Mouse (Mus musculus): ENCODE measurements around the gene Eef1a2. TPM values are rescaled to one million over a fixed set of nuclear protein-coding genes. Genes with fewer than 3 reads are reported as not detected.

Eef1a2 gene
- polyA plus RNA-seq, 1 experiment from 2014 or later, result not detected

DNA sequence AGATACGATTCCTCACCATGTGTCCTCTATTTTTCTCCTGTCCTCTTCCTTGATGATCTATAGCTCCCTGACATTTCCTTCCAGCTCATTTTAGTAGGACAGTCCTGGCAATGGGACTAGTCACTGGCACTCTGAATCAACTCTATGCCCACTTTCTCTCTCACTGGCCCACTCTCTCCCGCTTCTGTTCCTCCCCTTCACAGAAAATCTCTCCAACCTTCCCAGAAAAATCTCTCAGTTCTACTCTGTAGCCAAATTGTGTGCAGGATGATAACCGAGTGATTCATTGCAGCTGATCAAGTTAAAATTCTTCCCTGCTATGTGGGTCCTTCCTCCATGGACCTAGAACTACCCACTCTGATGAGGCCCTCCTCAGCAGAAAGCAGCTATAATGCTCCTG is 17.8 kb upstream of the Eef1a2 start:
- WGBS (ENCODE audit: insufficient replicate concordance), result 69% methylated on average over 3 of the region's 3 CpGs
- Histone ChIP-seq H3K27me3 (ENCODE audit: control insufficient read depth, insufficient read depth, low read depth, low read length) (no peaks in the 10 kb centered on the region), H3K4me2 (ENCODE audit: low read depth, low read length) (no peak overlapping the region), H3K36me3 (ENCODE audit: control insufficient read depth, insufficient read depth) (no peaks in the 10 kb centered on the region), H3K9me3 (replicated peaks; ENCODE audit: control insufficient read depth, low read length) (no peaks in the 10 kb centered on the region), H3K27ac (ENCODE audit: low read length) (no peak overlapping the region), H3K4me3 (ENCODE audit: low read depth, low read length) (no peak overlapping the region), H3K9ac (ENCODE audit: low read depth, low read length) (no peak overlapping the region), H3K4me1 (ENCODE audit: control insufficient read depth, low read depth, low read length) (no peaks in the 10 kb centered on the region)
- no peak for ATAC-seq (ENCODE audit: low read depth)

DNA sequence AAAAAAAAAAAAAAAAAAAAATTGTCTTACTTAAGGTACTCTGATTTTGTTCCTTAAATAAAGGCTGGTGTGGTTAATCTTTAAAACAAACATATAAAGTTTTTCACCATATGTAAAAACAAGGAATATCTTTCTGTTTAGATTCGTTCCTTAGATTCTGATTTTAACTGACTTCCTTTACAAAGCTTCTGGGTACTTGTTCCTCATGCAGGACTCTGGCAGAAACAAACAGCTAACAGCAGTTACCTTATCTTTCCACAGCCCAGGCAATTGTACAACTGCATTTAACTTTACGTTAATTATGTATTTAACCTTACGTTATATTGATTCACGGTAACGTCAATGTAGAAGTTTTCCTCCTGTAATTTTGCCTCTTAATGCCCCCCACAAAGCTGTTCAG is 9.7 kb upstream of the Eef1a2 start:
- no peak overlapping the region for H3K4me3 ChIP-seq (ENCODE audit: low read depth, low read length)
- no peak overlapping the region for H3K4me2 ChIP-seq (ENCODE audit: low read depth, low read length)
- WGBS (ENCODE audit: insufficient replicate concordance), result 69% methylated on average over 5 of the region's 5 CpGs
- no peak overlapping the region for H3K27ac ChIP-seq (ENCODE audit: low read length)
- H3K4me1 ChIP-seq (ENCODE audit: control insufficient read depth, low read depth, low read length), result no peaks in the 10 kb centered on the region
- H3K36me3 ChIP-seq (ENCODE audit: control insufficient read depth, insufficient read depth), result no peaks in the 10 kb centered on the region
- ATAC-seq (ENCODE audit: low read depth), result no peak
- H3K9ac ChIP-seq (ENCODE audit: low read depth, low read length), result no peak overlapping the region
- no peaks in the 10 kb centered on the region for H3K9me3 ChIP-seq (replicated peaks; ENCODE audit: control insufficient read depth, low read length)
- H3K27me3 ChIP-seq (ENCODE audit: control insufficient read depth, insufficient read depth, low read depth, low read length), result no peaks in the 10 kb centered on the region

DNA sequence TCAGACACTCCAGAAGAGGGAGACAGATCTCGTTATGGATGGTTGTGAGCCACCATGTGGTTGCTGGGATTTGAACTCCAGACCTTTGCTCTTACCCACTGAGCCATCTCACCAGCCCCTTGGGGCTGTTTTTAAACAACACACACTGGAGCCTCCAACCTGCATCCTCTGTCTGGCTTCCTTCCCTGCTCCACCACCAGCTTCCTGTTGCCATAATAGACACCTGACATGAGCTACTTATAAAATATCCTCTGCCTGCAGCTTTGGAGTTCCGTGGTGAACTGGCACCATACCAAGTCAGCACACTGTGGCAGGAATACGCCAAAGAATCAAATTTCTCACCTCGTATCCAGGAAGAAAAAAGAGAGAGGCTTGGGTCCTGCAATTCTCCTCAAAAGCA is 4.0 kb upstream of the Eef1a2 start:
- H3K4me2 ChIP-seq (ENCODE audit: low read depth, low read length), result no peak overlapping the region
- peaks cover 20% of the 10 kb centered on the region for H3K27me3 ChIP-seq (ENCODE audit: control insufficient read depth, insufficient read depth, low read depth, low read length)
- no peaks in the 10 kb centered on the region for H3K36me3 ChIP-seq (ENCODE audit: control insufficient read depth, insufficient read depth)
- H3K9ac ChIP-seq (ENCODE audit: low read depth, low read length), result no peak overlapping the region
- WGBS (ENCODE audit: insufficient replicate concordance), result 42% methylated on average over 4 of the region's 4 CpGs
- no peak overlapping the region for H3K4me3 ChIP-seq (ENCODE audit: low read depth, low read length)
- no peak for ATAC-seq (ENCODE audit: low read depth)
- no peaks in the 10 kb centered on the region for H3K9me3 ChIP-seq (replicated peaks; ENCODE audit: control insufficient read depth, low read length)
- H3K4me1 ChIP-seq (ENCODE audit: control insufficient read depth, low read depth, low read length), result no peaks in the 10 kb centered on the region
- no peak overlapping the region for H3K27ac ChIP-seq (ENCODE audit: low read length)

DNA sequence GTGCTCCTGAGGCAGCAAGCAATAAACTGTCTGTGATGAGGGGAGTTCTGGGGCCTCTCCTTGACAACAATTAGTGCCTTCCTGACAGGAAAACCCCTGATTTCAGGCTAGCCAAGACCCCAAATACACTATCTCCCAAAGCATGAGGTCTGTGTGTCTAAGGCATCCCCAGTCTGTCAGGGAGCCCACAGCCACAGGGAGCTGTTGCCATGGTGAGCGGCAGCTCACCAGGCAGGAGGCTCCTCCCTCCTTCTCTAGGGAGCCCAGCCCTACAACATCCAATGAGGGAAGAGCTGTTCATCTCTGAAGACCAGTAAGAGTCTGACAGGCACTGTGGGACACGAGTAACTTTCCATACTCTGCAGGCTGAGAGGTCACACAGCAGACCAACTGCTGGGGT is 3.0 kb upstream of the Eef1a2 start:
- H3K27ac ChIP-seq (ENCODE audit: low read length), result no peak overlapping the region
- H3K4me1 ChIP-seq (ENCODE audit: control insufficient read depth, low read depth, low read length), result no peaks in the 10 kb centered on the region
- WGBS (ENCODE audit: insufficient replicate concordance), result 2% methylated on average over 2 of the region's 2 CpGs
- no peak overlapping the region for H3K4me3 ChIP-seq (ENCODE audit: low read depth, low read length)
- H3K36me3 ChIP-seq (ENCODE audit: control insufficient read depth, insufficient read depth), result no peaks in the 10 kb centered on the region
- H3K9ac ChIP-seq (ENCODE audit: low read depth, low read length), result no peak overlapping the region
- H3K9me3 ChIP-seq (replicated peaks; ENCODE audit: control insufficient read depth, low read length), result no peaks in the 10 kb centered on the region
- no peak overlapping the region for H3K4me2 ChIP-seq (ENCODE audit: low read depth, low read length)
- peaks cover 21% of the 10 kb centered on the region for H3K27me3 ChIP-seq (ENCODE audit: control insufficient read depth, insufficient read depth, low read depth, low read length)
- peak; percentile 24; the same call in 1 of the 2 replicates for ATAC-seq (ENCODE audit: low read depth)

DNA sequence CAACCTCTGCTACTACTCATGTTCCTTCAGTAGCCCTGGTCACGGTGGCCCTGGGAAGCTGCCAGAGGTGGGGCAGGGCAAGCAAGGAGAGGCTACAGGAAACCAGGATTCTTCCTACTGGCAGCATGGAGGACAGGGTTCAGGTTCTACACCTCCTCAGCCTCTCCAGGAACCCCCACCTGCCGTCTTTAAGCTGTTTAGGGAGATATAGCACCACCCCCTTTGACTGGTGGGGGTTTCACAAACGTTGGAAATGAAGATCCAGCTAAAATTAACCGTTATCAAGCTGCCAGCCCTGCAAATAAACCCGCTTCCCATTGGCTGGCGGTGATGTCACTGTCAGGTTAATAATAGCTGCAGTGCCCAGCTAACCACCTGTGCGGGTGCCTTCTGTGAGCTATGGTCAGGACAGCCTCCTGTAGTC is 2.3 kb upstream of the Eef1a2 start:
- no peaks in the 10 kb centered on the region for H3K36me3 ChIP-seq (ENCODE audit: control insufficient read depth, insufficient read depth)
- H3K27me3 ChIP-seq (ENCODE audit: control insufficient read depth, insufficient read depth, low read depth, low read length), result peaks cover 21% of the 10 kb centered on the region
- H3K27ac ChIP-seq (ENCODE audit: low read length), result no peak overlapping the region
- H3K4me1 ChIP-seq (ENCODE audit: control insufficient read depth, low read depth, low read length), result no peaks in the 10 kb centered on the region
- no peak overlapping the region for H3K4me2 ChIP-seq (ENCODE audit: low read depth, low read length)
- H3K9ac ChIP-seq (ENCODE audit: low read depth, low read length), result no peak overlapping the region
- H3K4me3 ChIP-seq (ENCODE audit: low read depth, low read length), result no peak overlapping the region
- 38% methylated on average over 7 of the region's 7 CpGs for WGBS (ENCODE audit: insufficient replicate concordance)
- no peak for ATAC-seq (ENCODE audit: low read depth)
- no peaks in the 10 kb centered on the region for H3K9me3 ChIP-seq (replicated peaks; ENCODE audit: control insufficient read depth, low read length)

DNA sequence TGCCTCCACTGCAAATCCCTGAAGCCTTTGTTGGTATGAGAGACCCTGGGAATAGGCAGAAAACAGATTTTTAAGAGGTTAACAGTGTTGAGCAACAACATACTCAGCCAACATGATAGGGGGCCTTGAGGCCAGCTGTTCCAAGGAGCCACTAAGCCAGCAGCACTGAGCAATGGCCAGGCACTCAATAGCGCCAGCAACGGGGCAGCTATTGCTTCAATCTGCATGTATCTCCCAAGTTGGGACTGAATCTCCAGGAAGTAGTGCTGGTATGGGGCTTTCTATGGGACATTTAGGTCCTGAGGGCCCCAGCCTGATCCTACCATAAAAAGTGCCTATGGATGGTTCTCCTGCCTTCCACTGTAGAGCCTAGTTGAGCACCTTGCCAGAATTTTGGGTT is 1.7 kb upstream of the Eef1a2 start:
- Histone ChIP-seq H3K4me2 (ENCODE audit: low read depth, low read length) (no peak overlapping the region), H3K4me3 (ENCODE audit: low read depth, low read length) (no peak overlapping the region), H3K27ac (ENCODE audit: low read length) (no peak overlapping the region), H3K27me3 (ENCODE audit: control insufficient read depth, insufficient read depth, low read depth, low read length) (peaks cover 21% of the 10 kb centered on the region), H3K9me3 (replicated peaks; ENCODE audit: control insufficient read depth, low read length) (no peaks in the 10 kb centered on the region), H3K9ac (ENCODE audit: low read depth, low read length) (no peak overlapping the region), H3K36me3 (ENCODE audit: control insufficient read depth, insufficient read depth) (no peaks in the 10 kb centered on the region), H3K4me1 (ENCODE audit: control insufficient read depth, low read depth, low read length) (no peaks in the 10 kb centered on the region)
- no peak for ATAC-seq (ENCODE audit: low read depth)
- 86% methylated on average over 2 of the region's 2 CpGs for WGBS (ENCODE audit: insufficient replicate concordance)

DNA sequence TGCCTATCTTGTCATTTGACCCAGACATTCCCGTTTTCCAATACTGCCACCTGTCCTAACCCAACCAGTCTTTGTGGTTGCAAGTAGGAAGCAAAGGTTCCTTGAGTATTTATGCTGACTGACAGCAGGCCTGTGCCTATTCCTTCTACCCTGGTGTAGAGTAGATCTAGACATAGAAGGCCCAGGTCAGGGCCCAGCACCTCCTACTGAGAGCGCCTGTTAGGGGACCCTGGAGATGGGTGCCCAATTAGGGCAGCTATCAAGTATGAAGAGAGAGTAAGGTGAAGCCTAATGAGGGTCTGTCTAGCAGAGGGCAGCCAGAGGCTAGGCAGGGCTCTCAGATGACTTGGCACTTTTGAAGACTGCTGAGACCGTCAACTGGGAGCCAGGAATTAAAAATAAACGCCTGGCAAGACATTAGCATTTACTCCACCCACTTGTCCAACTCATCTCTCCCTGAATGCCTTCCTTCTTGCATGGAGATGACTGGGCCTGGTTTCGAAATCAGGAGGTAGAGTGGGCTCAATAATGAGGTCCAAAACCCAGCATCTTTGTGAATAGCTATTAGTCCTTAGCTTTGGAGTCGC is 995 bp upstream of the Eef1a2 start:
- H3K27ac ChIP-seq (ENCODE audit: low read length), result no peak overlapping the region
- H3K4me2 ChIP-seq (ENCODE audit: low read depth, low read length), result no peak overlapping the region
- no peak overlapping the region for H3K4me3 ChIP-seq (ENCODE audit: low read depth, low read length)
- no peak for ATAC-seq (ENCODE audit: low read depth)
- H3K4me1 ChIP-seq (ENCODE audit: control insufficient read depth, low read depth, low read length), result no peaks in the 10 kb centered on the region
- H3K36me3 ChIP-seq (ENCODE audit: control insufficient read depth, insufficient read depth), result no peaks in the 10 kb centered on the region
- peaks cover 21% of the 10 kb centered on the region for H3K27me3 ChIP-seq (ENCODE audit: control insufficient read depth, insufficient read depth, low read depth, low read length)
- H3K9me3 ChIP-seq (replicated peaks; ENCODE audit: control insufficient read depth, low read length), result no peaks in the 10 kb centered on the region
- WGBS (ENCODE audit: insufficient replicate concordance), result 43% methylated on average over 6 of the region's 6 CpGs
- H3K9ac ChIP-seq (ENCODE audit: low read depth, low read length), result no peak overlapping the region

DNA sequence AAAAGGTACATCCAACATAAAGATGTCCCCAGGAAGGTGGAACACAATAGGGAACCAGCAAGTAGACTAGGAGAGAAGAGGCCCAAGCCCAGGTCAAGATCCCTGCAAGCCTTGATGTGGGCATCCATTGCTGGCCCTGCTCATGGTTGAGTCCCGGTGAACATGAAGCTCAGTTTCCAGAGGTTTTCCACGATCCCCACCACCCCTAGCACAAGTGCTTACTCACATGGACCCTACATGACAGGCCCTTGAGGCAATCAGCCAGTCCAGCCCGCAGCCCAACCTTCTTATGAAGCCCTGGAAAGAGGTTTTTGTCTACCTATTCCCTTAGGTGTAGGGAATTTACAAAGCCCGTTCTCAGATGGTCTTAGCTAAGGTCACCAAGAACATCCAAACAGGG is 366 bp upstream of the Eef1a2 start:
- H3K9me3 ChIP-seq (replicated peaks; ENCODE audit: control insufficient read depth, low read length), result no peaks in the 10 kb centered on the region
- no peaks in the 10 kb centered on the region for H3K36me3 ChIP-seq (ENCODE audit: control insufficient read depth, insufficient read depth)
- H3K4me1 ChIP-seq (ENCODE audit: control insufficient read depth, low read depth, low read length), result no peaks in the 10 kb centered on the region
- no peak overlapping the region for H3K4me3 ChIP-seq (ENCODE audit: low read depth, low read length)
- H3K9ac ChIP-seq (ENCODE audit: low read depth, low read length), result no peak overlapping the region
- no peak overlapping the region for H3K4me2 ChIP-seq (ENCODE audit: low read depth, low read length)
- no peak for ATAC-seq (ENCODE audit: low read depth)
- 55% methylated on average over 4 of the region's 4 CpGs for WGBS (ENCODE audit: insufficient replicate concordance)
- H3K27ac ChIP-seq (ENCODE audit: low read length), result no peak overlapping the region
- peaks cover 21% of the 10 kb centered on the region for H3K27me3 ChIP-seq (ENCODE audit: control insufficient read depth, insufficient read depth, low read depth, low read length)

DNA sequence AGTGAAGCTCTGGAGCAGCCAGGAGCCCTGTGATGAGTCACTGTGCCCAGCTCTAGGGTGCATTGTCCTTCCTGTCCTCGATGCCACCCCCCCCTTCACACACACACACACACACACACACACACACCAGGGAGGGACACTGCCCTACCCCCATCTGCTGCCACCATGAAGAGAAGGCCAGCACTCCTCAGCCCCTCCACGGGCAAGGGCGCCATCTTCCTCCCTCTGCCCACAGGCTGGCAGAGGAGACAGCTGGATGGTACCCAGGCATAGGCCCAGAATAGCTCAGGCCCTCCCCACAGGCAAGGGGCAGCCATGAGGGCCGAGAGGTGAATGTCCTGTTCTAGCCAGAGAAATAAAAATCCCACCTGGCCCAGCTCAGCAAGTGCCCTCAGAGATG is 1.0 kb downstream of the Eef1a2 start:
- Histone ChIP-seq H3K9me3 (replicated peaks; ENCODE audit: control insufficient read depth, low read length) (no peaks in the 10 kb centered on the region), H3K4me3 (ENCODE audit: low read depth, low read length) (no peak overlapping the region), H3K4me1 (ENCODE audit: control insufficient read depth, low read depth, low read length) (no peaks in the 10 kb centered on the region), H3K4me2 (ENCODE audit: low read depth, low read length) (no peak overlapping the region), H3K27ac (ENCODE audit: low read length) (no peak overlapping the region), H3K36me3 (ENCODE audit: control insufficient read depth, insufficient read depth) (no peaks in the 10 kb centered on the region), H3K9ac (ENCODE audit: low read depth, low read length) (no peak overlapping the region), H3K27me3 (ENCODE audit: control insufficient read depth, insufficient read depth, low read depth, low read length) (peaks cover 21% of the 10 kb centered on the region)
- 40% methylated on average over 4 of the region's 4 CpGs for WGBS (ENCODE audit: insufficient replicate concordance)
- no peak for ATAC-seq (ENCODE audit: low read depth)

Measured in liver, embryonic 16.5 days (tissue).